Mouse (Mus musculus): ENCODE data around the gene Bcl2l12.

GRCm38 (mm10) chr7:44997940-44998428 is 528 bp downstream of the Bcl2l12 start:
- TF ChIP-seq GATA1 (IDR thresholded peaks at IDR 0.05; ENCODE audit: borderline replicate concordance, low read length) (no peak), FLI1 (IDR thresholded peaks at IDR 0.05; ENCODE audit: low read length) (no peak)
